Mouse (Mus musculus) small intestine, adult 2 months (tissue): ENCODE measurements around the gene Abca12. TPM values are rescaled to one million over a fixed set of nuclear protein-coding genes. Genes with fewer than 3 reads are reported as not detected.

ENCODE experiments used
- H3K27ac ChIP-seq: fragments of 200-500 bp; 2 replicates; pipeline ENCODE4 v1.5.1; 2012; ENCODE audit warnings: low read depth, low read length, control low read depth, inconsistent platforms; ENCODE audit not compliant: insufficient read depth
- H3K27me3 ChIP-seq: fragments of 200-500 bp; 2 replicates; pipeline ENCODE4 v1.6.1; 2012; ENCODE audit warnings: mild to moderate bottlenecking, moderate library complexity, low read length, inconsistent platforms; ENCODE audit not compliant: control insufficient read depth, insufficient read depth
- H3K36me3 ChIP-seq: fragments of 200-500 bp; 2 replicates; pipeline ENCODE4 v1.6.1; 2012; ENCODE audit warnings: mild to moderate bottlenecking, low read length, control low read depth, inconsistent platforms; ENCODE audit not compliant: control insufficient read depth, insufficient read depth
- H3K4me1 ChIP-seq: fragments of 200-500 bp; 2 replicates; pipeline ENCODE4 v1.6.1; 2012; ENCODE audit warnings: low read length, inconsistent platforms, mixed read lengths; ENCODE audit not compliant: control insufficient read depth, insufficient read depth, insufficient read length
- H3K4me3 ChIP-seq: fragments of 200-500 bp; 2 replicates; pipeline ENCODE4 v1.5.1; 2012; ENCODE audit warnings: low read depth, mild to moderate bottlenecking, control low read depth, inconsistent platforms, low read length, moderate library complexity
- CTCF ChIP-seq: fragments of 200-500 bp; IDR thresholded peaks from 2 replicates; pipeline ENCODE4 v1.5.1; 2012; ENCODE audit warnings: low read depth, mild to moderate bottlenecking, control low read depth, inconsistent platforms, low read length, moderate library complexity, mixed read lengths; ENCODE audit not compliant: insufficient replicate concordance, insufficient read length; ENCODE audit errors: extremely low read depth
- POLR2A ChIP-seq: fragments of 200-500 bp; IDR thresholded peaks from 2 replicates; pipeline ENCODE4 v1.6.1; 2012; ENCODE audit warnings: low read depth, mild to moderate bottlenecking, control low read depth, inconsistent platforms, low read length, moderate library complexity
- WGBS: fragments of 180-500 bp; shearing (Covaris S2); methylation state at CpG from one replicate; pipeline ENCODE4 v1.1.7; 2018; 5-methylcytosine and 5-hydroxymethylcytosine counted together
- polyA plus RNA-seq: library from polyadenylated mRNA; depleted of rRNA; stranded (reverse); fragments of >200 nt; gene quantifications from 2 replicates; pipeline ENCODE4 v1.2.3, GENCODE M21; 2012

Gene Abca12
- polyA plus RNA-seq, 1 experiment, result not detected

- Histone ChIP-seq H3K4me3 (no peak overlapping the region), H3K36me3 (no peaks in the 10 kb centered on the region), H3K27me3 (no peaks in the 10 kb centered on the region), H3K4me1 (no peaks in the 10 kb centered on the region), H3K27ac (no peak overlapping the region)
- WGBS, result 61% methylated on average over 5 of the region's 5 CpGs
- TF ChIP-seq POLR2A (no peak), CTCF (no peak)
Measured at GRCm38 (mm10) chr1:71373090-71373489, 41.6 kb downstream of the Abca12 start.

DNA sequence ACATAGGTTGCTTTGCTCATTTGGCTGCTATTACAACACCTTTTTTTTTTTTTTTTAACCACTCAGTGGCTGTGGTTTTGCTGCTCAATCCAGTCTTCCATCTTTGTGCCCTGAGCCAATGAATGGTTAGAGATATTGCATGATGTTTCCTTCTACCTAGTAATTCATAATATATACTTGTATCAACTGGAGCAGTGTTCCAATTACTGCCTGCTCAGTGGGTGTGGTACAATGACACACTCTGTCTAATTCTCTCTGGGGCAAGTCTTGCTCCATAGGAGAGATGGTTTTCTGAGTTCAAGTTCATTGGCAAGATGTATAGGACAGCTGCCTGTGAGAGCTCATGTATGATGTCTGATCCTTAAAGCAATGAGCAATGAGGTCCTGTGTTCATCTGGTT is 44.4 kb downstream of the Abca12 start:
- no peak overlapping the region for H3K4me3 ChIP-seq
- no peaks in the 10 kb centered on the region for H3K36me3 ChIP-seq
- TF ChIP-seq POLR2A (no peak), CTCF (no peak)
- H3K4me1 ChIP-seq, result no peaks in the 10 kb centered on the region
- H3K27ac ChIP-seq, result no peak overlapping the region
- no peaks in the 10 kb centered on the region for H3K27me3 ChIP-seq

DNA sequence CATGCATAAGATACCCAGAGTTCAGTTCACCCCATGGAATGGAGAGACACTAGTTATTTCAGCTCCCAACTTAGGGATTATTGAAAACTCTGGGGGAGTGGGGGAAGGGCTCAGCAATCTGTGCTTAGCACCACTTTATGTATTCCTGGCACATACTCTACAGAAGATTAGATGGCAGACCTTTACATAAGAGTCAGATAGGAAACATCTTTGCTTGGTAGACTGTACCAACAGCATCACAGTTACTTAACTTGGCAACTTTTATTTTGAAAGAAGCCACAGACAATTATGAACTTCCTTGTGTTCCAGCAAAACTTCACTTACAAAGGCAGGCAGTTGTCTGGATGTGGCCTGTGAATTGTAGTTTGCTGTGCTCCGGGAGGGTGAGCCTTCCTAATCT is 46.9 kb downstream of the Abca12 start:
- H3K4me3 ChIP-seq, result no peak overlapping the region
- H3K36me3 ChIP-seq, result no peaks in the 10 kb centered on the region
- no peaks in the 10 kb centered on the region for H3K27me3 ChIP-seq
- no peaks in the 10 kb centered on the region for H3K4me1 ChIP-seq
- no peak for TF ChIP-seq CTCF
- TF ChIP-seq POLR2A, result no peak
- WGBS, result 38% methylated on average over 1 of the region's 1 CpGs
- H3K27ac ChIP-seq, result no peak overlapping the region

- WGBS, result 68% methylated on average over 3 of the region's 3 CpGs
- Histone ChIP-seq H3K4me1 (no peaks in the 10 kb centered on the region), H3K27ac (no peak overlapping the region), H3K27me3 (no peaks in the 10 kb centered on the region), H3K36me3 (no peaks in the 10 kb centered on the region), H3K4me3 (no peak overlapping the region)
- TF ChIP-seq CTCF, result no peak
- TF ChIP-seq POLR2A, result no peak
Measured at GRCm38 (mm10) chr1:71342861-71343554, 71.7 kb downstream of the Abca12 start.

- H3K27ac ChIP-seq, result no peak overlapping the region
- WGBS, result 70% methylated on average over 4 of the region's 4 CpGs
- no peaks in the 10 kb centered on the region for H3K4me1 ChIP-seq
- H3K27me3 ChIP-seq, result no peaks in the 10 kb centered on the region
- no peaks in the 10 kb centered on the region for H3K36me3 ChIP-seq
- no peak overlapping the region for H3K4me3 ChIP-seq
- TF ChIP-seq CTCF (no peak), POLR2A (no peak)
Measured at GRCm38 (mm10) chr1:71342261-71342594, 72.5 kb downstream of the Abca12 start.

DNA sequence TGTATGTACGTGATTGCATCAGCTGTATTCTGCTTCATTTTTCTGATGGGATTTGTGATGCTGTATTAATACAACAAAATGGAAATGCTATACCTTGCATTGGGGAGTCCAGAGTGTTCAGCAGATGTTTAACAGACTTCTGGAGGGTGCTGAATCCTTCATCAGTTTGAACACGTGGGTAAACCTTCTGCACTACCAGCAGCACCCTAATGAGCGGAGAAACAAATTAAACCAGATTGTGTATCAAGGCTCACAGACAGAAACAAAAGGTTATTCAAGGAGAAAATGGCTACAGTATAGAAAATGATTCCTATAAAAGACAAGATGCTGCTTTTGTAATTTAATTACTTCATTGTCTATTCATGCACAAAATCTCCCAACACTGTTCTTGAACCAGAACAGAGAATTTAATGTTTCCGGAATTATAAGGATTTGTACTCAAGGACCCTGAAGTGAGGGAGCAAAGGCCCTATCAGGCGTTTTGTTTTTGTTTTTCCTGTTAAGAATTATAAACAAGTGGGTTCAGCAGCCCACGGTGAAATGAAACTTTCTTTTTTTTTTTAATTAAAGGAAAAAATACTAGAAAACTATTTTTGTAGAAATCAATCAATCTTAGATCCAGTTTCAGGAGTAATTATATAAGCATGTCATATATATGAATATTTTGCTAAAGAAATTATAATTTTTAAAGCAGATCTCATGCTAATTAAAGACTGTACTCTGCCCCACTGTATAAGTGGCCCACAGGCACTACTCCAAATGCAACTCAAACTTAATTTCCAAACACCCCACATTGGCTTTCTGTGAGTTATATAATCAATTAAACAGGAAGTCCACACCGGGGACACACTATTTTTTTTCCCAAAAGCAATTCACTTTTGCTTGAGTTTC is 73.1 kb downstream of the Abca12 start:
- 71% methylated on average over 7 of the region's 7 CpGs for WGBS
- Histone ChIP-seq H3K36me3 (no peaks in the 10 kb centered on the region), H3K4me1 (no peaks in the 10 kb centered on the region), H3K27me3 (no peaks in the 10 kb centered on the region), H3K27ac (no peak overlapping the region), H3K4me3 (no peak overlapping the region)
- no peak for TF ChIP-seq POLR2A
- TF ChIP-seq CTCF, result no peak

GRCm38 (mm10) chr1:71338548-71339340 is 76.0 kb downstream of the Abca12 start:
- 67% methylated on average over 4 of the region's 4 CpGs for WGBS

More at GRCm38 (mm10) chr1:71338548-71339340, 76.0 kb downstream of the Abca12 start:
- no peaks in the 10 kb centered on the region for H3K36me3 ChIP-seq
- H3K4me1 ChIP-seq, result no peaks in the 10 kb centered on the region
- no peak overlapping the region for H3K27ac ChIP-seq
- no peaks in the 10 kb centered on the region for H3K27me3 ChIP-seq
- TF ChIP-seq POLR2A, result no peak
- TF ChIP-seq CTCF, result no peak
- H3K4me3 ChIP-seq, result no peak overlapping the region
